Mouse (Mus musculus): Measurements from ENCODE around the gene Gprc5b. TPM values are rescaled to one million over a fixed set of nuclear protein-coding genes. Genes with fewer than 3 reads are reported as not detected.

Gene Gprc5b
- polyA plus RNA-seq, 1 experiment, result 3.6 TPM

- H3K4me3 ChIP-seq (ENCODE audit: low read depth, low read length), result peak overlapping the region; percentile 72
- peak overlapping the region; percentile 12; the same call in 1 of the 2 replicates for H3K27ac ChIP-seq (ENCODE audit: insufficient read depth, low read depth, low read length)
- WGBS, result 4% methylated on average over 21 of the region's 21 CpGs
- H3K27me3 ChIP-seq (ENCODE audit: control insufficient read depth, insufficient read depth, low read length), result peaks cover 23% of the 10 kb centered on the region
- H3K36me3 ChIP-seq (ENCODE audit: control insufficient read depth, insufficient read depth, low read length), result no peaks in the 10 kb centered on the region
- TF ChIP-seq POLR2A (IDR thresholded peaks at IDR 0.05; ENCODE audit: low read depth, low read length) (no peak), CTCF (IDR thresholded peaks at IDR 0.05; ENCODE audit: extremely low read depth, insufficient read length, insufficient replicate concordance, low read depth, low read length) (no peak)
- H3K4me1 ChIP-seq (ENCODE audit: control insufficient read depth, insufficient read depth, insufficient read length, low read length), result peaks cover 4% of the 10 kb centered on the region; the same call in 1 of the 2 replicates
Measured at GRCm38 (mm10) chr7:118994231-118994842, 674 bp downstream of the Gprc5b start.

- peaks cover 23% of the 10 kb centered on the region for H3K27me3 ChIP-seq (ENCODE audit: control insufficient read depth, insufficient read depth, low read length)
- peaks cover 4% of the 10 kb centered on the region; the same call in 1 of the 2 replicates for H3K4me1 ChIP-seq (ENCODE audit: control insufficient read depth, insufficient read depth, insufficient read length, low read length)
- no peak for TF ChIP-seq POLR2A (IDR thresholded peaks at IDR 0.05; ENCODE audit: low read depth, low read length)
- TF ChIP-seq CTCF (IDR thresholded peaks at IDR 0.05; ENCODE audit: extremely low read depth, insufficient read length, insufficient replicate concordance, low read depth, low read length), result no peak
- peak overlapping the region; percentile 72 for H3K4me3 ChIP-seq (ENCODE audit: low read depth, low read length)
- no peak overlapping the region for H3K27ac ChIP-seq (ENCODE audit: insufficient read depth, low read depth, low read length)
- no peaks in the 10 kb centered on the region for H3K36me3 ChIP-seq (ENCODE audit: control insufficient read depth, insufficient read depth, low read length)
- WGBS, result 17% methylated on average over 26 of the region's 26 CpGs
Measured at GRCm38 (mm10) chr7:118993597-118994230, 1.3 kb downstream of the Gprc5b start.

GRCm38 (mm10) chr7:118992623-118993405 lies 2.2 kb downstream of the Gprc5b start:
- no peak overlapping the region for H3K27ac ChIP-seq (ENCODE audit: insufficient read depth, low read depth, low read length)
- no peak overlapping the region for H3K4me3 ChIP-seq (ENCODE audit: low read depth, low read length)
- H3K36me3 ChIP-seq (ENCODE audit: control insufficient read depth, insufficient read depth, low read length), result no peaks in the 10 kb centered on the region
- TF ChIP-seq CTCF (IDR thresholded peaks at IDR 0.05; ENCODE audit: extremely low read depth, insufficient read length, insufficient replicate concordance, low read depth, low read length) (no peak), POLR2A (IDR thresholded peaks at IDR 0.05; ENCODE audit: low read depth, low read length) (no peak)
- peaks cover 4% of the 10 kb centered on the region; the same call in 1 of the 2 replicates for H3K4me1 ChIP-seq (ENCODE audit: control insufficient read depth, insufficient read depth, insufficient read length, low read length)
- WGBS, result 67% methylated on average over 13 of the region's 13 CpGs
- peaks cover 23% of the 10 kb centered on the region for H3K27me3 ChIP-seq (ENCODE audit: control insufficient read depth, insufficient read depth, low read length)

- WGBS, result 57% methylated on average over 6 of the region's 6 CpGs
Measured at GRCm38 (mm10) chr7:118992080-118992560, 2.9 kb downstream of the Gprc5b start.

GRCm38 (mm10) chr7:118991341-118991884 lies 3.6 kb downstream of the Gprc5b start:
- H3K36me3 ChIP-seq (ENCODE audit: control insufficient read depth, insufficient read depth, low read length), result no peaks in the 10 kb centered on the region
- 61% methylated on average over 4 of the region's 4 CpGs for whole genome bisulfite sequencing
- no peak overlapping the region for H3K27ac ChIP-seq (ENCODE audit: insufficient read depth, low read depth, low read length)

More at GRCm38 (mm10) chr7:118992080-118992560, 2.9 kb downstream of the Gprc5b start:
- peaks cover 4% of the 10 kb centered on the region; the same call in 1 of the 2 replicates for H3K4me1 ChIP-seq (ENCODE audit: control insufficient read depth, insufficient read depth, insufficient read length, low read length)
- H3K27me3 ChIP-seq (ENCODE audit: control insufficient read depth, insufficient read depth, low read length), result peaks cover 23% of the 10 kb centered on the region
- H3K27ac ChIP-seq (ENCODE audit: insufficient read depth, low read depth, low read length), result no peak overlapping the region
- TF ChIP-seq POLR2A (IDR thresholded peaks at IDR 0.05; ENCODE audit: low read depth, low read length) (no peak), CTCF (IDR thresholded peaks at IDR 0.05; ENCODE audit: extremely low read depth, insufficient read length, insufficient replicate concordance, low read depth, low read length) (no peak)
- H3K4me3 ChIP-seq (ENCODE audit: low read depth, low read length), result no peak overlapping the region
- no peaks in the 10 kb centered on the region for H3K36me3 ChIP-seq (ENCODE audit: control insufficient read depth, insufficient read depth, low read length)

GRCm38 (mm10) chr7:118990282-118990681 lies 4.7 kb downstream of the Gprc5b start:
- no peak overlapping the region for H3K27ac ChIP-seq (ENCODE audit: insufficient read depth, low read depth, low read length)
- TF ChIP-seq CTCF (IDR thresholded peaks at IDR 0.05; ENCODE audit: extremely low read depth, insufficient read length, insufficient replicate concordance, low read depth, low read length) (no peak), POLR2A (IDR thresholded peaks at IDR 0.05; ENCODE audit: low read depth, low read length) (no peak)
- H3K4me1 ChIP-seq (ENCODE audit: control insufficient read depth, insufficient read depth, insufficient read length, low read length), result no peaks in the 10 kb centered on the region; the same call in 1 of the 2 replicates
- H3K36me3 ChIP-seq (ENCODE audit: control insufficient read depth, insufficient read depth, low read length), result no peaks in the 10 kb centered on the region
- 89% methylated on average over 6 of the region's 6 CpGs for WGBS
- H3K27me3 ChIP-seq (ENCODE audit: control insufficient read depth, insufficient read depth, low read length), result peaks cover 18% of the 10 kb centered on the region
- H3K4me3 ChIP-seq (ENCODE audit: low read depth, low read length), result no peak overlapping the region

More at GRCm38 (mm10) chr7:118991341-118991884, 3.6 kb downstream of the Gprc5b start:
- Histone ChIP-seq H3K4me3 (ENCODE audit: low read depth, low read length) (no peak overlapping the region), H3K27me3 (ENCODE audit: control insufficient read depth, insufficient read depth, low read length) (peaks cover 23% of the 10 kb centered on the region), H3K4me1 (ENCODE audit: control insufficient read depth, insufficient read depth, insufficient read length, low read length) (peaks cover 4% of the 10 kb centered on the region; the same call in 1 of the 2 replicates)
- no peak for TF ChIP-seq CTCF (IDR thresholded peaks at IDR 0.05; ENCODE audit: extremely low read depth, insufficient read length, insufficient replicate concordance, low read depth, low read length)

Data from small intestine, adult 2 months (tissue).